Mouse (Mus musculus): ENCODE data around the gene Tenm4. TPM values are rescaled to one million over a fixed set of nuclear protein-coding genes. Genes with fewer than 3 reads are reported as not detected.

Gene Tenm4
- total RNA-seq, 2 experiments from 2014 or later, result 1.1 to 5.7 TPM

GRCm38 (mm10) chr7:96242328-96243185, 71.5 kb downstream of the Tenm4 start:
- DNase-seq, result no peak

- no peak for DNase-seq
Measured at GRCm38 (mm10) chr7:96244796-96245195, 73.8 kb downstream of the Tenm4 start.

GRCm38 (mm10) chr7:96259630-96260029, 88.6 kb downstream of the Tenm4 start:
- DNase-seq, result no peak

- no peak for DNase-seq
Measured at GRCm38 (mm10) chr7:96262182-96262581, 91.1 kb downstream of the Tenm4 start.

- DNase-seq, result no peak
Measured at GRCm38 (mm10) chr7:96265941-96266340, 94.9 kb downstream of the Tenm4 start.

GRCm38 (mm10) chr7:96267266-96267665, 96.2 kb downstream of the Tenm4 start:
- peak; percentile 29 for DNase-seq

GRCm38 (mm10) chr7:96270684-96271083, 99.6 kb downstream of the Tenm4 start:
- no peak for DNase-seq

- DNase-seq, result no peak
Measured at GRCm38 (mm10) chr7:96272068-96272467, 101.0 kb downstream of the Tenm4 start.

GRCm38 (mm10) chr7:96274486-96274885, 103.4 kb downstream of the Tenm4 start:
- no peak for DNase-seq

- DNase-seq, result no peak
Measured at GRCm38 (mm10) chr7:96277550-96277949, 106.5 kb downstream of the Tenm4 start.

- no peak for DNase-seq
Measured at GRCm38 (mm10) chr7:96278378-96278777, 107.3 kb downstream of the Tenm4 start.

GRCm38 (mm10) chr7:96280795-96281194, 109.7 kb downstream of the Tenm4 start:
- DNase-seq, result no peak

GRCm38 (mm10) chr7:96290576-96290975, 119.5 kb downstream of the Tenm4 start:
- DNase-seq, result no peak

GRCm38 (mm10) chr7:96295959-96296358, 124.9 kb downstream of the Tenm4 start:
- DNase-seq, result no peak

GRCm38 (mm10) chr7:96300826-96301397, 129.9 kb downstream of the Tenm4 start:
- DNase-seq, result no peak

- no peak for DNase-seq
Measured at GRCm38 (mm10) chr7:96301813-96302212, 130.8 kb downstream of the Tenm4 start.

- peak; percentile 8 for DNase-seq
Measured at GRCm38 (mm10) chr7:96303963-96304362, 132.9 kb downstream of the Tenm4 start.

GRCm38 (mm10) chr7:96305382-96305935, 134.4 kb downstream of the Tenm4 start:
- no peak for DNase-seq

GRCm38 (mm10) chr7:96308106-96308505, 137.1 kb downstream of the Tenm4 start:
- no peak for DNase-seq

- DNase-seq, result no peak
Measured at GRCm38 (mm10) chr7:96329343-96329742, 158.3 kb downstream of the Tenm4 start.

- no peak for DNase-seq
Measured at GRCm38 (mm10) chr7:96331186-96331585, 160.1 kb downstream of the Tenm4 start.

GRCm38 (mm10) chr7:96334361-96334760, 163.3 kb downstream of the Tenm4 start:
- DNase-seq, result no peak

- DNase-seq, result no peak
Measured at GRCm38 (mm10) chr7:96336376-96336775, 165.3 kb downstream of the Tenm4 start.

Measured in gastrocnemius, postnatal 25 days (tissue).